Mouse (Mus musculus): ENCODE measurements around the gene Galnt7. TPM values are rescaled to one million over a fixed set of nuclear protein-coding genes. Genes with fewer than 3 reads are reported as not detected.

The Galnt7 gene
- polyA plus RNA-seq, 1 experiment from 2014 or later: 21.6 TPM

GRCm38 (mm10) chr8:57644281-57644680 is 8.6 kb downstream of the Galnt7 start:
- Histone ChIP-seq H3K27ac (no peak overlapping the region), H3K36me3 (ENCODE audit: inconsistent target) (no peaks in the 10 kb centered on the region), H3K4me3 (ENCODE audit: inconsistent target) (no peak overlapping the region), H3K79me2 (ENCODE audit: inconsistent target) (peaks cover 97% of the 10 kb centered on the region)
- whole genome bisulfite sequencing (ENCODE audit: missing documents): 93% methylated on average over 6 of the region's 6 CpGs

- no peaks in the 10 kb centered on the region for H3K36me3 ChIP-seq (ENCODE audit: inconsistent target)
- WGBS (ENCODE audit: missing documents): 95% methylated on average over 5 of the region's 5 CpGs
- H3K79me2 ChIP-seq (ENCODE audit: inconsistent target): peaks cover 94% of the 10 kb centered on the region
- H3K27ac ChIP-seq: no peak overlapping the region
- no peak overlapping the region for H3K4me3 ChIP-seq (ENCODE audit: inconsistent target)
Observed at GRCm38 (mm10) chr8:57642722-57643121, 10.1 kb downstream of the Galnt7 start.

GRCm38 (mm10) chr8:57638925-57639324 is 13.9 kb downstream of the Galnt7 start:
- Histone ChIP-seq H3K4me3 (ENCODE audit: inconsistent target) (no peak overlapping the region), H3K27ac (no peak overlapping the region), H3K36me3 (ENCODE audit: inconsistent target) (no peaks in the 10 kb centered on the region), H3K79me2 (ENCODE audit: inconsistent target) (peaks cover 77% of the 10 kb centered on the region)
- WGBS (ENCODE audit: missing documents): 94% methylated on average over 4 of the region's 6 CpGs

GRCm38 (mm10) chr8:57637599-57638280 is 15.1 kb downstream of the Galnt7 start:
- Histone ChIP-seq H3K4me3 (ENCODE audit: inconsistent target) (no peak overlapping the region), H3K79me2 (ENCODE audit: inconsistent target) (peaks cover 75% of the 10 kb centered on the region), H3K36me3 (ENCODE audit: inconsistent target) (no peaks in the 10 kb centered on the region), H3K27ac (no peak overlapping the region)
- WGBS (ENCODE audit: missing documents): 51% methylated on average over 14 of the region's 15 CpGs

GRCm38 (mm10) chr8:57636698-57637097 is 16.1 kb downstream of the Galnt7 start:
- H3K36me3 ChIP-seq (ENCODE audit: inconsistent target): no peaks in the 10 kb centered on the region
- H3K4me3 ChIP-seq (ENCODE audit: inconsistent target): no peak overlapping the region
- no peak overlapping the region for H3K27ac ChIP-seq
- peaks cover 65% of the 10 kb centered on the region for H3K79me2 ChIP-seq (ENCODE audit: inconsistent target)
- 86% methylated on average over 11 of the region's 11 CpGs for WGBS (ENCODE audit: missing documents)

- Histone ChIP-seq H3K79me2 (ENCODE audit: inconsistent target) (peaks cover 62% of the 10 kb centered on the region), H3K27ac (no peak overlapping the region), H3K4me3 (ENCODE audit: inconsistent target) (no peak overlapping the region), H3K36me3 (ENCODE audit: inconsistent target) (no peaks in the 10 kb centered on the region)
- WGBS (ENCODE audit: missing documents): 75% methylated on average over 3 of the region's 3 CpGs
Observed at GRCm38 (mm10) chr8:57636281-57636680, 16.6 kb downstream of the Galnt7 start.

- WGBS (ENCODE audit: missing documents): 97% methylated on average over 7 of the region's 7 CpGs
- H3K36me3 ChIP-seq (ENCODE audit: inconsistent target): no peaks in the 10 kb centered on the region
- H3K4me3 ChIP-seq (ENCODE audit: inconsistent target): no peak overlapping the region
- H3K79me2 ChIP-seq (ENCODE audit: inconsistent target): peaks cover 28% of the 10 kb centered on the region; the same call in 1 of the 2 replicates
- H3K27ac ChIP-seq: no peak overlapping the region
Observed at GRCm38 (mm10) chr8:57631780-57632179, 21.1 kb downstream of the Galnt7 start.

GRCm38 (mm10) chr8:57630148-57630547 is 22.7 kb downstream of the Galnt7 start:
- Histone ChIP-seq H3K27ac (no peak overlapping the region), H3K4me3 (ENCODE audit: inconsistent target) (no peak overlapping the region), H3K36me3 (ENCODE audit: inconsistent target) (no peaks in the 10 kb centered on the region), H3K79me2 (ENCODE audit: inconsistent target) (peaks cover 18% of the 10 kb centered on the region; the same call in 1 of the 2 replicates)
- 81% methylated on average over 2 of the region's 8 CpGs for WGBS (ENCODE audit: missing documents)

- 90% methylated on average over 5 of the region's 6 CpGs for WGBS (ENCODE audit: missing documents)
- no peak overlapping the region for H3K27ac ChIP-seq
Observed at GRCm38 (mm10) chr8:57628787-57629664, 23.8 kb downstream of the Galnt7 start.

GRCm38 (mm10) chr8:57627946-57628786 is 24.7 kb downstream of the Galnt7 start:
- H3K36me3 ChIP-seq (ENCODE audit: inconsistent target): no peaks in the 10 kb centered on the region
- no peak overlapping the region for H3K4me3 ChIP-seq (ENCODE audit: inconsistent target)
- 57% methylated on average over 5 of the region's 5 CpGs for WGBS (ENCODE audit: missing documents)
- H3K79me2 ChIP-seq (ENCODE audit: inconsistent target): peaks cover 14% of the 10 kb centered on the region; the same call in 1 of the 2 replicates
- no peak overlapping the region for H3K27ac ChIP-seq

More at GRCm38 (mm10) chr8:57628787-57629664, 23.8 kb downstream of the Galnt7 start:
- H3K79me2 ChIP-seq (ENCODE audit: inconsistent target): peaks cover 21% of the 10 kb centered on the region; the same call in 1 of the 2 replicates
- no peaks in the 10 kb centered on the region for H3K36me3 ChIP-seq (ENCODE audit: inconsistent target)
- no peak overlapping the region for H3K4me3 ChIP-seq (ENCODE audit: inconsistent target)

GRCm38 (mm10) chr8:57623955-57624354 is 28.9 kb downstream of the Galnt7 start:
- Histone ChIP-seq H3K36me3 (ENCODE audit: inconsistent target) (no peaks in the 10 kb centered on the region), H3K27ac (no peak overlapping the region), H3K4me3 (ENCODE audit: inconsistent target) (no peak overlapping the region), H3K79me2 (ENCODE audit: inconsistent target) (peaks cover 10% of the 10 kb centered on the region; the same call in 1 of the 2 replicates)
- 90% methylated on average over 3 of the region's 4 CpGs for WGBS (ENCODE audit: missing documents)

- 98% methylated on average over 3 of the region's 3 CpGs for WGBS (ENCODE audit: missing documents)
- Histone ChIP-seq H3K27ac (no peak overlapping the region), H3K36me3 (ENCODE audit: inconsistent target) (no peaks in the 10 kb centered on the region), H3K79me2 (ENCODE audit: inconsistent target) (peaks cover 10% of the 10 kb centered on the region; the same call in 1 of the 2 replicates), H3K4me3 (ENCODE audit: inconsistent target) (no peak overlapping the region)
Observed at GRCm38 (mm10) chr8:57623051-57623450, 29.8 kb downstream of the Galnt7 start.

GRCm38 (mm10) chr8:57616965-57617364 is 35.9 kb downstream of the Galnt7 start:
- Histone ChIP-seq H3K79me2 (ENCODE audit: inconsistent target) (peaks cover 10% of the 10 kb centered on the region; the same call in 1 of the 2 replicates), H3K36me3 (ENCODE audit: inconsistent target) (no peaks in the 10 kb centered on the region), H3K27ac (no peak overlapping the region), H3K4me3 (ENCODE audit: inconsistent target) (no peak overlapping the region)
- 95% methylated on average over 5 of the region's 5 CpGs for WGBS (ENCODE audit: missing documents)

- Histone ChIP-seq H3K27ac (no peak overlapping the region), H3K79me2 (ENCODE audit: inconsistent target) (peaks cover 21% of the 10 kb centered on the region; the same call in 1 of the 2 replicates), H3K4me3 (ENCODE audit: inconsistent target) (no peak overlapping the region), H3K36me3 (ENCODE audit: inconsistent target) (no peaks in the 10 kb centered on the region)
- 93% methylated on average over 15 of the region's 15 CpGs for WGBS (ENCODE audit: missing documents)
Observed at GRCm38 (mm10) chr8:57615016-57615657, 37.7 kb downstream of the Galnt7 start.
